Comparison of ENCODE assay signal across 8 mouse cellular contexts in the genomic region with DNA sequence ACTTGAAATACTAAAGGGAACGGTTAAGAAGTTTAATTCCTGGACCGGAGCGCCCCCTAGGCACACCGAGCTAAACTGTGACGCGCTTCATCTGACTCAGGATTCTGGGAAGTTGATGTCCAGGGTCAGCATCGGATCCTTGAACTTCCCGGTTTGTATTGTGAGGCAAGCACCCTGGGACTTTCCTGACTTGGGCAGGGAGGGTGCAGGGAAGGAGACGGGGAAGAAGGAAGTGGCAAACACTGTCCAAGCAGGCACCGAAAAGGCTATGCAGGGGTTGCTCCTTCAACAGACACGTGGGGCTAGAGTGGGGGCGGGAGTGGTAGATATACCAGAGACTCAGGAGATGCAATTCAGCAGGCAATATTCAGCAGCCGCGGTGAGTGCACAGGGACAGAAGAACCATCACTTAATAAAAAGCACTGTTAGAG.
DNase-seq lines count a peak whose midpoint lies in the region; ATAC-seq and TF ChIP-seq lines count a peak whose summit lies in the region.

No protein-coding gene starts in this region.

- intact Hi-C loops in heart, postnatal 25 days (cut with DNase I) = loop anchor here (2.0 to 5.0 kb wide), 5 partner anchors 70 to 150 kb away; partner anchors contain the start of gene Teddm2

- H3K27ac ChIP-seq in ES-E14 (ENCODE audit: insufficient read depth, low read depth, low read length, poor library complexity, severe bottlenecking) = no peak overlapping the region
- no peak overlapping the region for H3K27ac ChIP-seq in cerebellum, adult 2 months (ENCODE audit: insufficient read depth, low read length)
- H3K27ac ChIP-seq in forebrain, embryonic 16.5 days (ENCODE audit: low read length) = no peak overlapping the region
- H3K27ac ChIP-seq in layer of hippocampus, adult 2 months = peak overlapping the region; percentile 65

- H3K9ac ChIP-seq in ES-E14 (ENCODE audit: insufficient read depth, low read depth, low read length, poor library complexity, severe bottlenecking) = no peak overlapping the region
- H3K9ac ChIP-seq in forebrain, embryonic 16.5 days (replicated peaks; ENCODE audit: low read depth, low read length) = no peak overlapping the region

- peak; percentile 50 for DNase-seq in ES-E14 (ENCODE audit: low read depth, low spot score)
- peak; percentile 19 to 38 for DNase-seq in cerebellum, adult 2 months
- peak; percentile 61 for DNase-seq in heart, postnatal 25 days (ENCODE audit: low spot score)
- DNase-seq in layer of hippocampus, adult 2 months (ENCODE audit: low spot score in 2 of 2) = peak; percentile 65 to 74
- DNase-seq in lung, adult 18-20 months = peak; percentile 80 to 86
- DNase-seq in retina, embryonic 14.5 days (ENCODE audit: low spot score) = peak; percentile 78
- DNase-seq in thymus, postnatal 36 days = peak; percentile 21 to 29

- no peak overlapping the region for H3K4me3 ChIP-seq in ES-E14 (ENCODE audit: insufficient read depth in 1 of 2, low read depth in 1 of 2, low read length in 2 of 2, poor library complexity in 1 of 2, severe bottlenecking in 1 of 2)
- no peak overlapping the region for H3K4me3 ChIP-seq in cerebellum, adult 2 months (replicated peaks; ENCODE audit: insufficient read depth, low read depth, low read length)
- H3K4me3 ChIP-seq in forebrain, embryonic 16.5 days (replicated peaks; ENCODE audit: low read length) = no peak overlapping the region
- no peak overlapping the region; the same call in 1 of the 2 replicates for H3K4me3 ChIP-seq in layer of hippocampus, adult 2 months

- peak; percentile 42; the same call in 1 of the 2 replicates for TF ChIP-seq CTCF in cerebellum, adult 2 months (IDR thresholded peaks at IDR 0.05; ENCODE audit: borderline replicate concordance, insufficient read depth, low read depth, low read length)
- TF ChIP-seq CTCF in layer of hippocampus, adult 2 months (conservative IDR thresholded peaks at IDR 0.05) = peak; percentile 88

- H3K4me1 ChIP-seq in ES-E14 (ENCODE audit: control insufficient read depth in 2 of 2, insufficient read depth in 2 of 2, low read length in 2 of 2, poor library complexity in 1 of 2) = peaks cover 6 to 9% of the 10 kb centered on the region in 2 experiments
- H3K4me1 ChIP-seq in cerebellum, adult 2 months (ENCODE audit: control insufficient read depth, insufficient read depth, low read length) = no peaks in the 10 kb centered on the region
- no peaks in the 10 kb centered on the region for H3K4me1 ChIP-seq in forebrain, embryonic 16.5 days (replicated peaks; ENCODE audit: control insufficient read depth, insufficient read depth, low read length)

- ATAC-seq in forebrain, embryonic 16.5 days = no peak

- H3K27me3 ChIP-seq in cerebellum, adult 2 months (ENCODE audit: control insufficient read depth, insufficient read depth, low read length) = no peaks in the 10 kb centered on the region
- no peaks in the 10 kb centered on the region for H3K27me3 ChIP-seq in forebrain, embryonic 16.5 days (replicated peaks; ENCODE audit: control insufficient read depth, insufficient read depth, low read length)

- whole genome bisulfite sequencing in cerebellum, adult 2 months = 19% methylated on average over 14 of the region's 14 CpGs
- WGBS in forebrain, embryonic 16.5 days = 14% methylated on average over 14 of the region's 14 CpGs

- H3K4me2 ChIP-seq in forebrain, embryonic 16.5 days (ENCODE audit: low read length) = peak overlapping the region; percentile 21; the same call in 1 of the 2 replicates

- no peak for TF ChIP-seq POLR2A in cerebellum, adult 2 months (IDR thresholded peaks at IDR 0.05; ENCODE audit: borderline replicate concordance, insufficient read depth, low read length)

- no peaks in the 10 kb centered on the region for H3K9me3 ChIP-seq in ES-E14 (ENCODE audit: control insufficient read depth, insufficient read depth, low read depth, low read length)
- no peaks in the 10 kb centered on the region for H3K9me3 ChIP-seq in forebrain, embryonic 16.5 days (ENCODE audit: control insufficient read depth, low read length)

- H3K36me3 ChIP-seq in ES-E14 (ENCODE audit: control insufficient read depth, insufficient read depth, low read length, poor library complexity, severe bottlenecking) = no peaks in the 10 kb centered on the region
- no peaks in the 10 kb centered on the region for H3K36me3 ChIP-seq in forebrain, embryonic 16.5 days (ENCODE audit: control insufficient read depth, insufficient read depth)

- in situ Hi-C loops in ES-E14 (cut with MboI; ENCODE audit: low sequenced_read_pairs in 2 of 2, unreplicated experiment in 2 of 2) = no loop called here

TF ChIP-seq in ES-E14, 5 proteins besides CTCF, POLR2A, EP300 and RAD21:
- TF ChIP-seq CHD2 (IDR thresholded peaks at IDR 0.05; ENCODE audit: low read depth, low read length) (no peak), HCFC1 (IDR thresholded peaks at IDR 0.05; ENCODE audit: borderline replicate concordance, insufficient read depth, low read length) (no peak), ZNF384 (IDR thresholded peaks at IDR 0.05; ENCODE audit: low read depth, low read length) (no peak), MAFK (IDR thresholded peaks at IDR 0.05; ENCODE audit: insufficient read depth, low read depth, low read length) (no peak), ZC3H11A (IDR thresholded peaks at IDR 0.05; ENCODE audit: borderline replicate concordance, low read depth, low read length) (no peak)

Comparison
In these comparisons a context has a peak if more than half of its experiments do, and no peak if none do; other contexts are left out.
1. DNase-seq: peak in every context shown above with its lines; median percentile 83 in lung, adult 18-20 months; 78 in retina, embryonic 14.5 days; 70 in layer of hippocampus, adult 2 months; 61 in heart, postnatal 25 days; 50 in ES-E14; 28 in cerebellum, adult 2 months; 25 in thymus, postnatal 36 days.